13 mouse cellular contexts compared by ENCODE assay signal in the genomic region with DNA sequence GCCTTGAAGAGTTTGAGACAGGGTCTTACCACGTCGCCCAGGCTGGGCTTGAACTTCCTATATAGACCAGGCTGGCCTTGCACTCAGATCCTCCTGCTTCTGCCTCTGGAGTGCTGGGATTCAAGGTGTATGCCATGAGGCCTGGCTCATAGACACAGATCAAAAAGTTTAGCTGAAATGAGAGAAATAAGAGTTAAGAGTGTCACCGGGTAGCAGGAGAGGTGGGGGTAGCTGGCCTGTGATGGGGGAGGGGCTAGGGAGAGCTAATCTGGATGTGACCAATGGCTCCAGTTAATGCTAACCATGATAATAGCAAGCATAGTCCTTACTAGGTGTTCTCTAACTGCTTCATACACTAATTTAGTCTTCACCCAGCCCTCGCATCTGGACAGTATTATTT. TPM values are rescaled to one million over a fixed set of nuclear protein-coding genes. Genes with fewer than 3 reads are reported as not detected.
A peak's percentile ranks its signal among the peaks of the same experiment; 100 is the strongest.
DNase-seq lines count a peak whose midpoint lies in the region; ATAC-seq and TF ChIP-seq lines count a peak whose summit lies in the region.
"Had no signal": no experiment of that assay in that cellular context is flagged by ENCODE, and none has a peak within 500 bp of the region (broad histone marks: within the 10 kb centered on the region; RNA-seq: fewer than 3 reads in every experiment).

No protein-coding gene starts in this region.

- WGBS in kidney, embryonic 16.5 days, result 64% methylated on average over 4 of the region's 4 CpGs
- 74% methylated on average over 4 of the region's 4 CpGs for WGBS in neural tube, embryonic 13.5 days

- no peak for ATAC-seq in kidney, embryonic 16.5 days (ENCODE audit: low FRiP score, low TSS enrichment)
- no peak for ATAC-seq in neural tube, embryonic 13.5 days (ENCODE audit: low read depth)

- peak overlapping the region; percentile 90 for H3K27ac ChIP-seq in gastrocnemius, adult 2 months
- no peak overlapping the region for H3K27ac ChIP-seq in kidney, embryonic 16.5 days (ENCODE audit: low read length)
- no peak overlapping the region for H3K27ac ChIP-seq in neural tube, embryonic 13.5 days (replicated peaks)

- intact Hi-C loops in gastrocnemius, adult 2 months (cut with DNase I), result loop anchor here (5.0 kb wide), 1 partner anchor 121 kb away; the partner anchor contains the start of gene Chpt1

- H3K4me1 ChIP-seq in kidney, embryonic 16.5 days (ENCODE audit: insufficient read depth, low read length), result peaks cover 41% of the 10 kb centered on the region
- peaks cover 26% of the 10 kb centered on the region for H3K4me1 ChIP-seq in neural tube, embryonic 13.5 days (replicated peaks)

- TF ChIP-seq CTCF in gastrocnemius, adult 2 months (IDR thresholded peaks at IDR 0.05), result no peak

- peak overlapping the region; percentile 90 for H3K4me3 ChIP-seq in gastrocnemius, adult 2 months
- no peak overlapping the region for H3K4me3 ChIP-seq in kidney, embryonic 16.5 days (ENCODE audit: low read length)
- no peak overlapping the region for H3K4me3 ChIP-seq in neural tube, embryonic 13.5 days

- no peaks in the 10 kb centered on the region for H3K36me3 ChIP-seq in kidney, embryonic 16.5 days (ENCODE audit: insufficient read depth, low read length)
- H3K36me3 ChIP-seq in neural tube, embryonic 13.5 days, result no peaks in the 10 kb centered on the region

- no peaks in the 10 kb centered on the region for H3K9me3 ChIP-seq in kidney, embryonic 16.5 days (ENCODE audit: low read length)
- no peaks in the 10 kb centered on the region for H3K9me3 ChIP-seq in neural tube, embryonic 13.5 days

- DNase-seq in gastrocnemius, adult 2 months, result no peak
- DNase-seq in gastrocnemius, postnatal 10 days, result no peak
- no peak for DNase-seq in kidney, postnatal 4 days
- DNase-seq in neural tube, embryonic 10.5 days (ENCODE audit: extremely low spot score, low spot score), result no peak
- DNase-seq in layer of hippocampus, postnatal 10 days (ENCODE audit: low spot score in 2 of 2), result no peak
- DNase-seq in right cerebral cortex, postnatal 4 days, result no peak
- DNase-seq: adrenal gland, postnatal 10 days; cerebellum, adult 11 months; left cerebral cortex, postnatal 4 days; retina, postnatal 1 day; thymus, postnatal 36 days had no signal

- no peaks in the 10 kb centered on the region for H3K27me3 ChIP-seq in kidney, embryonic 16.5 days (ENCODE audit: insufficient read depth, low read length)
- H3K27me3 ChIP-seq in neural tube, embryonic 13.5 days, result no peaks in the 10 kb centered on the region

- no peak overlapping the region for H3K9ac ChIP-seq in kidney, embryonic 16.5 days (replicated peaks; ENCODE audit: low read length)
- no peak overlapping the region for H3K9ac ChIP-seq in neural tube, embryonic 13.5 days

- peak overlapping the region; percentile 80; the same call in 1 of the 2 replicates for H3K4me2 ChIP-seq in kidney, embryonic 16.5 days (replicated peaks; ENCODE audit: low read depth, low read length)
- peak overlapping the region; percentile 83; the same call in 1 of the 2 replicates for H3K4me2 ChIP-seq in neural tube, embryonic 13.5 days

RNA-seq across cellular contexts. Expression of gene Gnptab, which starts 2.4 kb away (rescaled TPM):
- total RNA-seq in gastrocnemius, adult 2 months (2021), result 10 to 100 TPM; 14.7 to 15.3 TPM
- 10 to 100 TPM; 11.9 to 13.5 TPM for total RNA-seq in gastrocnemius, postnatal 10 days (2021)
- 12.8 and 13.5 TPM in 2 replicates for polyA plus RNA-seq in kidney, embryonic 16.5 days (2015; fragmentation: Nextera tagmentation; extraction: Ambion mirVana)
- polyA plus RNA-seq in neural tube, embryonic 13.5 days (2015; fragmentation: Nextera tagmentation; extraction: Ambion mirVana), result 13.9 and 15.5 TPM in 2 replicates
- 10 to 100 TPM; 86.3 to 93.5 TPM for total RNA-seq in layer of hippocampus, postnatal 10 days (2021)

RNA-seq across cellular contexts. Expression of gene Dram1, which starts 2.4 kb away (rescaled TPM):
- 1 to 10 TPM; 1.0 to 1.7 TPM for total RNA-seq in gastrocnemius, adult 2 months (2021)
- 1 to 10 TPM; 2.5 to 2.6 TPM for total RNA-seq in gastrocnemius, postnatal 10 days (2021)
- 1.9 and 5.3 TPM in 2 replicates for polyA plus RNA-seq in kidney, embryonic 16.5 days (2015; fragmentation: Nextera tagmentation; extraction: Ambion mirVana)
- polyA plus RNA-seq in neural tube, embryonic 13.5 days (2015; fragmentation: Nextera tagmentation; extraction: Ambion mirVana), result 0.45 and 0.95 TPM in 2 replicates
- 1 to 10 TPM in 1 of 2 experiments, under 1 TPM in 1; 0.87 to 1.5 TPM for total RNA-seq in layer of hippocampus, postnatal 10 days (2021)

Comparison
In these comparisons a context has a peak if more than half of its experiments do, and no peak if none do; other contexts are left out.
1. RNA of gene Gnptab, which starts 2.4 kb away (total RNA-seq): 86.3 to 93.5 TPM in layer of hippocampus, postnatal 10 days; 14.7 to 15.3 TPM in gastrocnemius, adult 2 months and 11.9 to 13.5 TPM in gastrocnemius, postnatal 10 days; every median in the first group is over 4 times any median in the second.